Mouse (Mus musculus): ENCODE results near the gene Cd200r2. TPM values are rescaled to one million over a fixed set of nuclear protein-coding genes. Genes with fewer than 3 reads are reported as not detected.
"Not testable (repeated sequence)": the region's sequence is repeated elsewhere in the genome, so short reads cannot be mapped to it uniquely, and the experiment has no call there.

The Cd200r2 gene
- total RNA-seq (2015; ENCODE audit: low replicate concordance) (not detected in 2 replicates), total RNA-seq (2017; ENCODE audit: low replicate concordance) (not detected in 2 replicates)

DNA sequence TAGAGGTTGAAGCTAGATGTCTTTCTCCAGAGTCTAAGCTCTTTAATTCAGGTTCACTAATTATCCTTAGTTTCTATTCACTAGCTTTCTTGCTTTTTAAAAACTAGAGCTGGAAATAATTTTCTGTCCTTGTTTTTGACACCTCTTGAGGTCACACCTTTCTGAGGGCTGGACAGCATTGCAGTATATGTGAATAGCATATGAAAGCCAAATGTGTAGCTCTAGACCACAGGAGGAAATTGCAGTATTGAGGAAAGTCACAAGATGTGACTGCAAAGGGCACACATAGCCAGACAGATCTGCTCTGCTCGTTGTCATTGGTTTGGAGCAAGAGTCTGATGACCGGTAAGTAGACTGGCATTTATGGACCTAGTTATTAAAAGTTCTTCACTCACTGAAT lies at the start of gene Cd200r2:
Gene Cd200r2 (plus strand): TSS at position 301 of the 400 bp plus-strand sequence.
- ATAC-seq (replicated peaks; ENCODE audit: low FRiP score, poor library complexity, severe bottlenecking): no peak

DNA sequence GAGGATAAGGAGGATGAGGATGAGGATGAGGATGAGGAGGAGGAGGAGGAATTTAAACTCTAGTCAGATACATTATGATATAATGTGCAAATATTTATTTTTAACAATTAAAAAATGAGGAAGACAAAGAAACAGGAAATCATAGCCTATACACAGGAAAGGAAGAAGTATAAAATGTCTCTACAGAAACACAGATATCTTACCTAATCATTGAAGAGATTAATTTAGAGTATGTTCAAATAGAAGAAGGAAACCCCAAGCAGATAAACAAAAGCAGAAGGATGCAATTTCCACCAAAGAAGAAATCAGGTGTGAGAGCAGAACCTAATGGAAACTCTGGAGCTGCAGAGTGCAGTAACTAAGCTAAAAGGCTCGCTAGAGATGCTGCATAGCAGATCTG lies 48.9 kb upstream of the Cd200r2 start:
- ATAC-seq (replicated peaks; ENCODE audit: low FRiP score, poor library complexity, severe bottlenecking): no peak

DNA sequence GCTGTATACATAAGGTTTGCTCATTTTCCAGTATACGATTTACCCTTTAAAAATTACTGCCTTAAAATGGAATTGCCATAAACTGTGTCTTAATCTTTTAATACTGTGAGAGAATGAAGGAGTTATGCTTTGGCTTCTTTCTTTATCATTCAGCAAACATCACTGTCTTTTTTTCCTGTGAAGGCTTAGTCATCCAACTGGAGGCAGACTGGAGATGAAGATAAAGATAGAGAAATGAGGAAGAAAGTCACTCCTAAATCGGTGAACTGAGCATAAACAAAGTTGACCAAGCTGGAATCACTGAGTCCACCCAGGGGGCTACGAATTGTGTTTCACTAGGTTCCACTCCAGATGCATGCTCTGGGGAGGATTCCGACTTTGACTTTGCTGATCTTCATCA lies 46.4 kb upstream of the Cd200r2 start:
- ATAC-seq (replicated peaks; ENCODE audit: low FRiP score, poor library complexity, severe bottlenecking): no peak

DNA sequence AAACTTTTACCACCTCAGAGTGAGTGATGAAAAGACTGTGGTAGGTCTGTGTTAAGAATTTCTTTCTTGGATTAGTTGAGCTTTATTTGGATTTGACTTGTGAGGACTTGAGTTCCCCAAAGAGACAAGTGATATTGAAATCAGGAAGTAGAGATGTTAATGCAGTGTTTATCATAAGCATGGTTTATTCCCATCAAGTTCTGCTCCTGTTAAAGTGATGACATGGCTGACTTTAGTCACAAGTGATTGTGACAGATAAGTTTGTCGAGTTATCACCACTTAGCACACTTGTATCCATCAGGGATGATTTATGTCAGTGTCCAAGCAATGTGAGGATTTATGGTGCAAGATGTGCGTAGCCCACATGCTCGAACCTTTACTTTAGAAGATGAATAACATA lies 34.6 kb upstream of the Cd200r2 start:
- no peak for ATAC-seq (replicated peaks; ENCODE audit: low FRiP score, poor library complexity, severe bottlenecking)

DNA sequence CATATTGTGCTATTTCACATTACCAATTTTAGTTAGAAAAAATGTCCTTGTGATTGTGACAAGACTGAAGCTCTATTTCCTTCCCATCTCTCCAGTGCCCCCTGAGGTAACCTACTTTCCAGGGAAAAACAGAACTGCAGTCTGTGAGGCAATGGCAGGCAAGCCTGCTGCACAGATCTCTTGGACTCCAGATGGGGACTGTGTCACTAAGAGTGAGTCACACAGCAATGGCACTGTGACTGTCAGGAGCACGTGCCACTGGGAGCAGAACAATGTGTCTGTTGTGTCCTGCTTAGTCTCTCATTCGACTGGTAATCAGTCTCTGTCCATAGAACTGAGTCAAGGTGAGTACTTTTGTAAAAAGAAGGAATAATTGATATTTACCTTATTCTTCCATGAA lies 33.7 kb upstream of the Cd200r2 start:
- not testable (repeated sequence) for ATAC-seq (replicated peaks; ENCODE audit: low FRiP score, poor library complexity, severe bottlenecking)

DNA sequence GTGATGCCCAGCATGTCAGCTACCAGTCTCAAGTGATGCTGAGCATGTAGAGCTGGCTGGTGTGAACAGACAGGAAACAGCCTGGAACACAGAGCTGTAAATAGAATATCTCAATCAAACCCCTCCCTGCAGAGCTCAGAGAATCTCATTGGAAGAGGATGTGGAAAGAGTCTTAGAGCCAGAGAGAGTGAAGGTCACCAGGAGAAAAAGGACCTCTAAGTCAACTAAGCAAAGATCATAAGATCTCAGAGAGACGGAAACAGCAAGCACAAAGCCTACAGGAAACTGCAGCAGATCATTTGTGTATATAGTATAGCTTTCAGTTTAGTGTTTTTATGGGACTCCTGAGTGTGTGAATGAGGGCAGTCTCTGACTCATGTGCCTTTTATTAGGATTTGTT lies 8.3 kb downstream of the Cd200r2 start:
- ATAC-seq (replicated peaks; ENCODE audit: low FRiP score, poor library complexity, severe bottlenecking): no peak

DNA sequence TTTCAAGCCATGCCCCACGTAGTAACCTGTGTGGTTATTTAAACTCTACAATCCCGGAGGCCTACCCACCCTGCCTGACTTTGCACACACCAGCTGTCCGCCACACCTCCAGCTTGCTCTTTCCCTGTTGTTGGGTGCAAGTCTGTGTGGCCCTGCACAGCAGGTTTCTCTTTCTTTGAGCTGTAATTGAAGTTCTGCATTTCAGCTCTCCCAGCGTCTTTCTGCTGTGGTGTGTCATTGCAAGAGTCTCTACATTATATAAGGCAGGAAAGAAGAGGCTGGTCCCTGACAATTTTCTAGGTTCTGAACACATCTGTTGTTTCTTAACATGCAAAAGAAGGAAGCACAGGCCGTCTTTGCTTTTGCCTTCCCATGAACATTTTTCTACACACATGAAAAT lies 9.7 kb downstream of the Cd200r2 start:
- no peak for ATAC-seq (replicated peaks; ENCODE audit: low FRiP score, poor library complexity, severe bottlenecking)

DNA sequence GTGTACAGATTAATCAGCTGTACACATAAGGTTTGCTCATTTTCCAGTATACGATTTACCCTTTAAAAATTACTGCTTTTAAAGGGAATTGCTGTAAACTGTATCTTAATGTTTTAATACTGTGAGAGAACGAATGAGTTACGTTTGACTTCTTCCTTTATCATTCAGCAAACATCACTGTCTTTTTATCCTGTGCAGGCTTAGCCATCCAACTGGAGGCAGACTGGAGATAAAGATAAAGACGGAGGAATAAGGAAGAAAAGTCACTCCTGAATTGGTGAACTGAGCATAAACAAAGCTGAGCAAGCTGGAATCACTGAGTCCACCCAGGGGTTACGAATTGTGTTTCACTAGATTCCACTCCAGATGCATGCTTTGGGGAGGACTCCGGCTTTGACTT lies 10.7 kb downstream of the Cd200r2 start:
- ATAC-seq (replicated peaks; ENCODE audit: low FRiP score, poor library complexity, severe bottlenecking): no peak

DNA sequence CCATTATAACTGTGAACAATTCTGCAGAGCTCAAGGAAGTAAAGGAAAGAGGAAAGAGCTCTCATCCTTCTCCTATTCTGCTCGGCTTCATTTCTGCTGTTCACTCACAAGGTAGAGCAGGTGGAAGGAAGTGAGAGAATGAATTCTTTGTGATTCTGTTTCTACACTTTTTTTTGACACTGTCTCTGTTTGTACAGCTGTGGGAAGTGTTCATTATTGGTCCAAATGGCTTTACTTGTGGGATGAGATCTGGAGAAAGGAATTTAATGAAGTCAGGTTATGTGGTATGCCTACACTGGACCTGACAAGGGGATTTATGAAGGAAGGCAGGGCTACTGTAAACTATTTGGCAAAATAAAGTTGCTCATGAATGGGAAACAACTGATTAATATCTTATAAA lies 23.9 kb downstream of the Cd200r2 start:
- ATAC-seq (replicated peaks; ENCODE audit: low FRiP score, poor library complexity, severe bottlenecking): no peak

DNA sequence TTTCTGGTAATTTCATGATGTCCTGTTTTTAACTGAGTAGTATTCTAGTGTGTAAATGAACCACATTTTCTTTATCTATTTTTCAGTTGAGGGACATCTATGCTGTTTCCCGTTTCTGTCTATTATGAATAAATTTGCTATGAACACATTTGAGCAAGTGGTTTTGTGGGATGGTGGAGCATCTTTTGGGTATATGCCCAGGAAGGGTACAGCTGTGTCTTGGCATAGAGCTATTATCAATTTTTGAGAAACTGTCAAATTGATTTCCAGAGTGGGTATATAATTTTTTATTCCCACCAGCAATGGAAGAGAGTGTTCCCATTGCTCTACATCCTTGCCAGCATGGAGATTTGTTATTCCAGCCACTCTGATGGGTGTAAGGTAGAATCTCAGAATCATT lies 65.1 kb downstream of the Cd200r2 start:
- no peak for ATAC-seq (replicated peaks; ENCODE audit: low FRiP score, poor library complexity, severe bottlenecking)

DNA sequence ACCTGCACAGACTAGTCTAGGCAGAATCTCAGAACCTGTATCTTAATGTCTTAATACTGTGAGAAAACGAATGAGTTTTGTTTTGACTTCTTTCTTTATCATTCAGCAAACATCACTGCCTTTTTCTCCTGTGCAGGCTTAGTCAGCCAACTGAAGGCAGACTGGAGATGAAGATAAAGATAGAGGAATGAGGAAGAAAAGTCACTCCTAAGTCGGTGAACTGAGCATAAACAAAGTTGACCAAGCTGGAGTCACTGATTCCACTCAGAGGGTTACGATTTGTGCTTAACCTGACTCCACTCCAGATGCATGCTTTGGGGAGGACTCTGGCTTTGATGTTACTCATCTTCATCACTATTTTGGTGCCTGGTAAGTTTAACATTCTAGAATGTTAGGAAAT lies 76.6 kb downstream of the Cd200r2 start, which contains the start of gene Cd200r3:
Gene Cd200r3 (plus strand): TSS at position 211 of the 400 bp plus-strand sequence.
- no peak for ATAC-seq (replicated peaks; ENCODE audit: low FRiP score, poor library complexity, severe bottlenecking)

DNA sequence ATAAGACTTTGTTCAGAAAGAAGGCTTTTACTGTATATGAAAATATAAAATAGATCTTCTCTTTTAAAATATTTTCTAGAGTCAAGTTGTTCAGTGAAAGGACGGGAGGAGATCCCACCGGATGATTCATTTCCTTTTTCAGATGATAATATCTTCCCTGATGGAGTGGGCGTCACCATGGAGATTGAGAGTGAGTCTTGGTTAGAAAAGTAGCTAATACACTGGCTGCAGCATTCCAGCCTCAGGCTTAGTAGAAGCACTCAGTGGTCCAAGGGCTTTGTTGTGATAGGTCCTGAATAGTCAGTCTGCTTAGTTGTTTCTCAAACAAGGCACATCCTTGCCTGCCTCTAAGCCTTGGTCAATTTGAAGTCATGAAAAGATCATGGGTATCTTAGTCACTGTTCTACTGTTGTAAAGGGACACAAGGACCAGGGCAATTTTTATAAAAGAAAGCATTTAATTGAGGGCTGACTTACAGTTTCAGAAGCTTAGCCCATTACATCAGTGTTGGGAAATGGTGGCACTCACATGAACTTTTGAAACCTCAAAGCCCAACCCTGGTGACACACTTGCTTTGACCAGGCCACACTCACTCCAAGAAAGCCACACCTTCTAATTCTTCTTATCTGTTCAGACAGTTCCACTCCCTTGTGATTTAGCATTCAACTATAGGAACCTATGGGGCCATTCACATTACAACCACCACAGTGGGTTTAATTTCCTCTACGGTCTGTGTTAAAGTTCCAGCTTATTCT lies 84.6 kb downstream of the Cd200r2 start:
- ATAC-seq (replicated peaks; ENCODE audit: low FRiP score, poor library complexity, severe bottlenecking): no peak

DNA sequence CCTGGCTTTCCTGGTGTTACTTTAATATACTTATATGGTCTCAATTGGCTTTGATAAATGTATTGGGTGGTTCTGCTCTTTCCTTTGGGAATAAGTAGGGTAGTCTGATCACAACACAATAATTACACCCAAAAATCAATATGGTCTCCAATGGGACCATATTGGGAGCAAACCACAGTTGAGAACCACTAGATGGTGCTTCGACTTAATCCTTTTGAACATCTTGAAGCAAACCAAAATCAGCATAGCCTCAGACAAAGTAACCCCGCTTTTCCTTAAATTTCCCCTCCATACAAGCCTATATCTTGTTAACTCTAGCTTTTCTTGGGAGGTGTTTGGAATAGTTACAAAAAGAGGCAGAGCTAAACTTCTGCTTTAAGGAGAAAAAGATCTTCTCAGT lies 95.4 kb downstream of the Cd200r2 start:
- ATAC-seq (replicated peaks; ENCODE audit: low FRiP score, poor library complexity, severe bottlenecking): no peak

DNA sequence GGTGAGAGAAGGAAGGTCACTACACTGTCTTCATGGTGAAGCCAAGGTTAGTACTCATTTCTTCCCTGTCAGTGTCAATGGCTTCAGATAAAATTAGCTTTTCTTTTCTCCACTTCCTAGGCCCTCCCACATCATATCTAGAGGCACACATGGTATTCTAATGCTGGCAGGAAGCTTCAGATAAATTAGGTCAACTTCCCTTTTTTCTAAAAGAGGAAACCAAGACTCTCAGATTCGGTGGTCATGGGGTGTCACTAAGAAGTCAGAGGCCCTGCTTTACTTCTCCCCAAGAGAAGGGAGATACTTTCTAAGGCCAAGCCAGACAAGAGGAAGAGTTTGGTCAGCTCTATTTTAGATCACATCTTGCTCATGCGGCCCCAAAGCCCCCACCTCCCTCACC lies 95.9 kb downstream of the Cd200r2 start:
- no peak for ATAC-seq (replicated peaks; ENCODE audit: low FRiP score, poor library complexity, severe bottlenecking)

DNA sequence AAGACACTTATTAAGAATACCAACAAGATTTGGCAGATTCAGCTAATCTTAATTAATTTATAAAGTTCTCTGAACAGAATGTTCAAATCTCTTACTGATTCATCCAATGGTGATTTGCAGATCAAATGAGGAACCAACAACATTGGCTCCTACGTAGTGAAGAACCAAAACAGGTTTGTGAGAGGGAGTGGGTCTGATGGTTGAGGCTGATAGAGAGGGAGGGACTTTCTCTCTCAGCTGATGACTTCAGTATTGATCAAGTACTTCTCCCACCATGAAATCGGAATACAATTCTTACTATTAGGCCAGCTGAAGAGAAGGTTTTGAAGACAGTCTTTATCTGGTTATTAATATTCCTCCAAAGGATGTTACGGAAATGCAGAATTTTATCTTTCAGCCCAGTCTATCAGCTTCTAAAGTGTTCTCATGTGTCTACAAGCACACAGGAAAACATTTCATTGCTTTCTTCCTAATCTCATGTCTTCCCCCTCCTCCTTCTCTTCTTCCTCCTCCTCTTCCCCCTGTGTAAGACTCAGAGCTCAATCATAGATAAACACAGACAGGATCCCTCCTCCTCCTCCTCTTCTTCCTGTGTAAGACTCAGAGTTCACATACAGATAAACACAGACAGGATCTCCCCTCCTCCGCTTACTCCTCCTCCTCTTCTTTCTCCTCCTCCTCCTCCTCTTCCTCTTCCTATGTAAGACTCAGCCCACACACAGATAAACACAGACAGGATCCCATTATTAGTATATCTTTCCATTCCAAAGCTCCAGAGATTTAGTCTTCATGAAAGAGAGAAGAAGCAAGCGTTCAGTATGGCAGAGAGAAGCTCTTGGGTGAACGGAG lies 97.9 kb downstream of the Cd200r2 start:
- ATAC-seq (replicated peaks; ENCODE audit: low FRiP score, poor library complexity, severe bottlenecking): no peak

DNA sequence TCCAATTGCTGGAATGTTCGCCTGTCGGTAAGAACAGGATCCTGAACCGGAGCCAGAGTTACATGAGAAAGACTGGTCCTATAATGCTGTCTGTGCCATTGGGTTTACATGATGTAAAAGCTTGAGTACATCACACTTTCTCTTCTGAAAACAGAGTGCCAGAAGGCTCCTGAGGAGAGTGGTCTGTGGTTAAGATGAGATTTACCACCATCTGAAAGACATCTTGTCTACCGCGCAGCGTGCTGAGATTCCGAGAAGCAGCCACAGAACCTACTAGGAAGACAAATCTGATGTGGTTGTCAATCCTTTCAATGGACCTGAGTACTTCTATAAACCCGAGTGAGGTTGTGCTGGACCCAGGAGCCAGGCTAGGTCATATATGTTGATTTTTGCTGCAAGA lies 98.5 kb downstream of the Cd200r2 start:
- no peak for ATAC-seq (replicated peaks; ENCODE audit: low FRiP score, poor library complexity, severe bottlenecking)

Other genes with a start within 250 kb of the Cd200r2 start
- gene Nepro, start 142.8 kb upstream of the Cd200r2 start, total RNA-seq (2015; ENCODE audit: low replicate concordance): 3.6 and 3.8 TPM in 2 replicates
- 2.6 and 3.7 TPM in 2 replicates for gene Nepro, start 142.8 kb upstream of the Cd200r2 start, total RNA-seq (2017; ENCODE audit: low replicate concordance)
- gene Gtpbp8, start 120.7 kb upstream of the Cd200r2 start, total RNA-seq (2015; ENCODE audit: low replicate concordance): 4.2 and 5.0 TPM in 2 replicates
- gene Gtpbp8, start 120.7 kb upstream of the Cd200r2 start, total RNA-seq (2017; ENCODE audit: low replicate concordance): 3.5 and 5.0 TPM in 2 replicates
- gene Cd200r1, start 101.4 kb upstream of the Cd200r2 start, total RNA-seq (2015; ENCODE audit: low replicate concordance): 10.5 and 15.5 TPM in 2 replicates
- 5.1 TPM in 1 of 2 replicates, not detected in the other for gene Cd200r1, start 101.4 kb upstream of the Cd200r2 start, total RNA-seq (2017; ENCODE audit: low replicate concordance)
- gene Cd200r4, start 55.4 kb upstream of the Cd200r2 start, total RNA-seq (2015; ENCODE audit: low replicate concordance): 3.2 TPM in 1 of 2 replicates, not detected in the other
- gene Cd200r4, start 55.4 kb upstream of the Cd200r2 start, total RNA-seq (2017; ENCODE audit: low replicate concordance): not detected in 2 replicates
- 8.8 and 10.8 TPM in 2 replicates for gene Cd200r3, start 76.6 kb downstream of the Cd200r2 start, total RNA-seq (2015; ENCODE audit: low replicate concordance)
- 4.6 and 5.0 TPM in 2 replicates for gene Cd200r3, start 76.6 kb downstream of the Cd200r2 start, total RNA-seq (2017; ENCODE audit: low replicate concordance)
- gene Ccdc80, start 226.3 kb downstream of the Cd200r2 start, total RNA-seq (2015; ENCODE audit: low replicate concordance): 0.36 TPM in 1 of 2 replicates, not detected in the other
- gene Ccdc80, start 226.3 kb downstream of the Cd200r2 start, total RNA-seq (2017; ENCODE audit: low replicate concordance): 0.13 TPM in 1 of 2 replicates, not detected in the other